Mouse (Mus musculus): ENCODE measurements at regions not wholly inside any gene's neighbourhood (a gene's known extent, or its start where the extent isn't known, plus 50 kb on each side); places are given as distances from the start of the nearest gene placed in this dataset.
A peak's percentile ranks its signal among the peaks of the same experiment; 100 is the strongest.

GRCm38 (mm10) chr8:83837637-83838378, 62.1 kb upstream of the Adgrl1 start:
- peak; percentile 11 to 22 for DNase-seq

DNA sequence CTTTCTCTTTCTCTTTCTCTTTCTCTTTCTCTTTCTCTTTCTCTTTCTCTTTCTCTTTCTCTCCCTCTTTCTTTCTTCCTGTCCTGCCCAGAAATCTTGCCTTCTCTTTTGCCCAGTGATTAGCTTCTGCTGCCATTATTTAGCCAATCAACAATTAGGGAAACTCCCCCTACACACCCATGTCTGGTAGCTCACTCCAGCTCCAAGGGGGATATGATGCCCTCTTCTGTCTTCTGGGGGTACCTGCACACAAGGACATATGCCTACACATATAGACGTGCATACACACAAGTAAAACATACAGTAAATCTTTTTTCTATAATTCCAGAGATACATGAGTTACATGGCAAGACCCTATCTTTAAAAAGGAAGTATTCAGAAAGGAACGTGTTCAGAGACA, 70.1 kb upstream of the Adgrl1 start:
- DNase-seq = no peak

DNA sequence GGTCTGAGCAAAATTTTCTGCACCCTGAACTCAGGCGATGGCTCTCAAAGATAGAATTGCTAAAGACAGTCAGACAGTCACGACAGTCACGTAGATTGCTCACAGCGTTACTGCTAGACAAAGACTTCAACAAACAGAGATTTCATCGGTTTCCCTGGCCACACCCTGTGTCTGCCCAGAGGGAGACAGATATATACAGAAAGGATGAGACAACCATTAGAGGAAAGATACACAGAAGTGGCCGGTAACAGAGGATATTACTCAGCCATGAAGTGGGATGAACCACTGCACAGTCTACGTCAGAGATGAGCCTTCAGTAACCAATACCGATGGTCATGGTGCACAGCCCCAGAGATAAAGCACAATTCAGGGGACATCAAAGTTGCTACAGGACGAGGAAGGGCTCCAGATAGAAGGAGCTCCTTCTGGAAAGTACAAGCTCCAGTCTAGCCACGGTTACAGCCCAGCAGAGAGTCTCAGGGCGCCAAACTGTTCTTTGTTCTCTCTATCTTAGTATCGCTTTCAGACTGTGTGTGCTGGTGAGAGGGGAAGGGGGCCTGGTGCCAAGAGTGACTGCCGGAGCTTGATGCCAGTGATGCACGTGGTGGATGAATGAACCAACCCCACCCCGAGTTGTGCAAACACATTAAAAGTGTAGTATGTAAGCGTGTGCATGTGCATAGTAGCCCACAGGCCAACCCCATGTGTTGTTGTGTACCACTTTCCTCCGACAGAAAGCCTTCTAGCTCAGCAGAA, 74.8 kb upstream of the Adgrl1 start:
- DNase-seq = no peak

- no peak for DNase-seq
Observed at GRCm38 (mm10) chr8:83819086-83819485, 78.0 kb upstream of the Adgre5 start.

DNA sequence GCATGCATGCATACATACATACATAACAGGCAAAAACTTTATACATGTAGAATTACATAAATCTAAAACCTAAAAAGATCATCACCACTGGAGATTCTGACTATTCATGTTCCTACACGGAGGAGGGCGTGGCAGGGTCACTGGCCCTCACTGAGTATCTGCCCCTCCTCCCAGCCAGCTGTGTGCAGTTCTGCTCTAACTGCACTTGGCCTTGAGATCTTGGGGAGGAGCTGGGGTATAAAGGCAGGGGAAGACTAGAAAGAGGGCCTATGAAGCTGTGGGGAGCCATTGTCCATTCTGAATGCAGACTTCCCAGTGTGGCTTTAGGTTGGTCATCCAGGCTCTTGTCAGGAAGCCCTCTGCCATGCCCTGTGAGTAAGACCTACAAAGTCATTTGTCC, 69.5 kb upstream of the Adgre5 start:
- DNase-seq = no peak

- DNase-seq = peak; percentile 27 to 30
Observed at GRCm38 (mm10) chr8:83805612-83806011, 64.5 kb upstream of the Adgre5 start.

DNA sequence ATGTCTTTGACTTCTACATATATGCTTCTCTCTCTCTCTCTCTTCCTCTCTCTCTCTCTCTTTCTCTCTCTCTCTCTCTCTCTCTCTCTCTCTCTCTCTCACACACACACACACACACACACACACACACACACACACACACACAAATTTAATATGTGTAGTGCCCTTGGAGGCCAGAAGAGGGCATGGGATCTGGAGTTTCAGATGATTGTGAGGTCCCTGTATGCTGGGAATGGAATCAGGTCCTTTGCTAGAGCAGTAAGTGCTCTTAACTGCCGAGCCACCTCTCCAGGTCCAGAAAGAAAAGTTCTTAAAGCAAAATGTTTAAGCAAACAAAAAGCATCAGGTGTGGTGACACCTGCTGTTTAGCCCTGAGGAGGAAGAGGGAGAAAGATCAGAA, 62.2 kb upstream of the Adgre5 start:
- peak; percentile 6 to 15 for DNase-seq

- no peak for DNase-seq
Observed at GRCm38 (mm10) chr8:83802506-83802905, 61.4 kb upstream of the Adgre5 start.

DNA sequence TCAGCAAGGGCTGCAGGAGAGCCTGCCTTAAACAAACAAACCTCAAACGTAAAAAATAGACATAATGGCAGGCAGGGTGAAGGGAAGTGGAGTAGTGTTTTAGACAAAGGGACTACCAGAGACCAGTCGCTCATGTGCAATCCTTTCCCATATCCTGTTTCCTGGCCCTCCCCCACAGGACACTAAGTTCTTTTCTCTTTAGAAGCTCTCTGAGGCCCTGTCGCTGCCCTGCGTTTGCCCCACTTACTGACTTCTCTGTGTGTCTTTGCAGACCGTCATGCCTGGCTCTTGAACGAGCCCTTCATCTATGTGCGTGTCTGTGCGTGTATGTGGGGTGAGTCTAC, 58.5 kb upstream of the Adgre5 start:
- DNase-seq = peak; percentile 6 to 23

- no peak for DNase-seq
Observed at GRCm38 (mm10) chr8:83798881-83799606, 57.9 kb upstream of the Adgre5 start.

DNA sequence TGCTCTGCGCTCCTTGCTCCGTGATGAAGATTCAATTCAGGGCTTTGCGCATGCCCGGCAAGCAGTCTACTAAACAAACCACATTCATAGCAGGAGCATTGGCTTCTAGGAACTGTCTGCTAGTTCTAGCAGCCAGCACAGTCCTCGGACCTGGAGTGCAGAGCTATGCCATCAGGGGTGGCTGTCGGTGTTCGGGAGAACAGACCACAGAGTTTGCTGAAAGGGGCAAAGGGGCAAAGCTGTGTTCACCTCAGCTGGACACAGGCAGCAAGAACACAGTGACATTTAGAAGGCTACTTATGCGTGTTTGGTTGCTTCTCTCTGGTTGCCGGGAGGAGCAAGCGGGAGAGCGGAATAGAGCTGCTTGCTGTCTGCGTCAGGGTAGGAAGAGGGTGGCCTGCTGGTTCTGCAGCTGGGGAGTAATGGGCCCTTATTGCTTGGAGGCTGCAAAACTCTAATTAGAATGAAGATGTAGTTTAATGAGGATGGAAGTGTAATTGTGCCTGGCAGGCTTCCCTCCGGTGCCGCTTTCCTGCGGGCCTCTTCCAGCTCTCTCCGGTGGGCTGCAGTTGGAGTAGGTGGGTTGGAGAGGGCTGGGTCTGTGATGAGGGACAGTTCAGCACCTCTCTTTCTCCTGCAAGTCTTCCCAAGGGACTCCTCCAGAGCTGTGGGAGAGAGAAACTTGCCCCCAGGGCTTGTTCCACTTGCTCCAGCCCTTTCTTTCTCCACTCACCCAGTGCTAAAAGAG, 52.5 kb upstream of the Adgre5 start:
- no peak for DNase-seq

All from kidney, postnatal 4 days (tissue).